Mouse (Mus musculus): ENCODE results near the gene Gcnt2. TPM values are rescaled to one million over a fixed set of nuclear protein-coding genes. Genes with fewer than 3 reads are reported as not detected.

Gene Gcnt2
- polyA plus RNA-seq, 1 experiment = not detected

GRCm38 (mm10) chr13:40857281-40857818, 2.2 kb upstream of the Gcnt2 start:
- no peaks in the 10 kb centered on the region; the same call in 1 of the 2 replicates for H3K4me1 ChIP-seq (ENCODE audit: control insufficient read depth)

GRCm38 (mm10) chr13:40859225-40859624, 329 bp upstream of the Gcnt2 start:
- no peaks in the 10 kb centered on the region for H3K9me3 ChIP-seq (ENCODE audit: control insufficient read depth, low read length)
- no peaks in the 10 kb centered on the region; the same call in 1 of the 2 replicates for H3K4me1 ChIP-seq (ENCODE audit: control insufficient read depth)
- no peaks in the 10 kb centered on the region for H3K36me3 ChIP-seq (ENCODE audit: control insufficient read depth)
- peaks cover 2% of the 10 kb centered on the region; the same call in 1 of the 2 replicates for H3K27me3 ChIP-seq (ENCODE audit: control insufficient read depth)
- no peak overlapping the region for H3K4me3 ChIP-seq (replicated peaks)
- TF ChIP-seq TAL1 (IDR thresholded peaks at IDR 0.05; ENCODE audit: low read length) = no peak

More at GRCm38 (mm10) chr13:40857281-40857818, 2.2 kb upstream of the Gcnt2 start:
- no peaks in the 10 kb centered on the region for H3K36me3 ChIP-seq (ENCODE audit: control insufficient read depth)
- TF ChIP-seq GATA1 (IDR thresholded peaks at IDR 0.05; ENCODE audit: low read length) (no peak), TAL1 (IDR thresholded peaks at IDR 0.05; ENCODE audit: low read length) (no peak)
- H3K27me3 ChIP-seq (ENCODE audit: control insufficient read depth) = peaks cover 4% of the 10 kb centered on the region; the same call in 1 of the 2 replicates
- H3K4me3 ChIP-seq (replicated peaks) = no peak overlapping the region
- H3K9me3 ChIP-seq (ENCODE audit: control insufficient read depth, low read length) = no peaks in the 10 kb centered on the region

GRCm38 (mm10) chr13:40863006-40863405, 3.5 kb downstream of the Gcnt2 start:
- TF ChIP-seq GATA1 (IDR thresholded peaks at IDR 0.05; ENCODE audit: low read length) = no peak
- no peak for TF ChIP-seq TAL1 (IDR thresholded peaks at IDR 0.05; ENCODE audit: low read length)
- H3K4me1 ChIP-seq (ENCODE audit: control insufficient read depth) = no peaks in the 10 kb centered on the region
- H3K36me3 ChIP-seq (ENCODE audit: control insufficient read depth) = no peaks in the 10 kb centered on the region
- no peaks in the 10 kb centered on the region for H3K9me3 ChIP-seq (ENCODE audit: control insufficient read depth, low read length)
- H3K27me3 ChIP-seq (ENCODE audit: control insufficient read depth) = no peaks in the 10 kb centered on the region
- no peak overlapping the region for H3K4me3 ChIP-seq (replicated peaks)

- Histone ChIP-seq H3K4me3 (replicated peaks) (no peak overlapping the region), H3K36me3 (ENCODE audit: control insufficient read depth) (no peaks in the 10 kb centered on the region), H3K27me3 (ENCODE audit: control insufficient read depth) (no peaks in the 10 kb centered on the region), H3K4me1 (ENCODE audit: control insufficient read depth) (no peaks in the 10 kb centered on the region), H3K9me3 (ENCODE audit: control insufficient read depth, low read length) (peaks cover 2% of the 10 kb centered on the region; the same call in 1 of the 2 replicates)
- TF ChIP-seq TAL1 (IDR thresholded peaks at IDR 0.05; ENCODE audit: low read length) (no peak), GATA1 (IDR thresholded peaks at IDR 0.05; ENCODE audit: low read length) (no peak)
Measured at GRCm38 (mm10) chr13:40868844-40869587, 9.5 kb downstream of the Gcnt2 start.

GRCm38 (mm10) chr13:40874021-40874420, 14.5 kb downstream of the Gcnt2 start:
- no peak for TF ChIP-seq TAL1 (IDR thresholded peaks at IDR 0.05; ENCODE audit: low read length)
- TF ChIP-seq GATA1 (IDR thresholded peaks at IDR 0.05; ENCODE audit: low read length) = no peak
- Histone ChIP-seq H3K27me3 (ENCODE audit: control insufficient read depth) (no peaks in the 10 kb centered on the region), H3K4me1 (ENCODE audit: control insufficient read depth) (no peaks in the 10 kb centered on the region), H3K4me3 (replicated peaks) (no peak overlapping the region), H3K9me3 (ENCODE audit: control insufficient read depth, low read length) (peaks cover 2% of the 10 kb centered on the region; the same call in 1 of the 2 replicates), H3K36me3 (ENCODE audit: control insufficient read depth) (no peaks in the 10 kb centered on the region)

- no peaks in the 10 kb centered on the region for H3K4me1 ChIP-seq (ENCODE audit: control insufficient read depth)
- H3K36me3 ChIP-seq (ENCODE audit: control insufficient read depth) = no peaks in the 10 kb centered on the region
- no peak for TF ChIP-seq TAL1 (IDR thresholded peaks at IDR 0.05; ENCODE audit: low read length)
- no peak for TF ChIP-seq GATA1 (IDR thresholded peaks at IDR 0.05; ENCODE audit: low read length)
- no peak overlapping the region for H3K4me3 ChIP-seq (replicated peaks)
- H3K9me3 ChIP-seq (ENCODE audit: control insufficient read depth, low read length) = peaks cover 2% of the 10 kb centered on the region; the same call in 1 of the 2 replicates
- no peaks in the 10 kb centered on the region for H3K27me3 ChIP-seq (ENCODE audit: control insufficient read depth)
Measured at GRCm38 (mm10) chr13:40875415-40875814, 15.9 kb downstream of the Gcnt2 start.

- TF ChIP-seq GATA1 (IDR thresholded peaks at IDR 0.05; ENCODE audit: low read length) (no peak), TAL1 (IDR thresholded peaks at IDR 0.05; ENCODE audit: low read length) (no peak)
- H3K27me3 ChIP-seq (ENCODE audit: control insufficient read depth) = no peaks in the 10 kb centered on the region
- H3K4me3 ChIP-seq (replicated peaks) = no peak overlapping the region
- no peaks in the 10 kb centered on the region for H3K36me3 ChIP-seq (ENCODE audit: control insufficient read depth)
- H3K9me3 ChIP-seq (ENCODE audit: control insufficient read depth, low read length) = peaks cover 2% of the 10 kb centered on the region; the same call in 1 of the 2 replicates
- no peaks in the 10 kb centered on the region for H3K4me1 ChIP-seq (ENCODE audit: control insufficient read depth)
Measured at GRCm38 (mm10) chr13:40877589-40877988, 18.0 kb downstream of the Gcnt2 start.

- H3K4me1 ChIP-seq (ENCODE audit: control insufficient read depth) = no peaks in the 10 kb centered on the region
- TF ChIP-seq TAL1 (IDR thresholded peaks at IDR 0.05; ENCODE audit: low read length) = no peak
- no peak for TF ChIP-seq GATA1 (IDR thresholded peaks at IDR 0.05; ENCODE audit: low read length)
- H3K27me3 ChIP-seq (ENCODE audit: control insufficient read depth) = no peaks in the 10 kb centered on the region
- no peaks in the 10 kb centered on the region for H3K36me3 ChIP-seq (ENCODE audit: control insufficient read depth)
- H3K9me3 ChIP-seq (ENCODE audit: control insufficient read depth, low read length) = no peaks in the 10 kb centered on the region
- no peak overlapping the region for H3K4me3 ChIP-seq (replicated peaks)
Measured at GRCm38 (mm10) chr13:40880557-40880956, 21.0 kb downstream of the Gcnt2 start.

- Histone ChIP-seq H3K27me3 (ENCODE audit: control insufficient read depth) (peaks cover 20% of the 10 kb centered on the region), H3K9me3 (ENCODE audit: control insufficient read depth, low read length) (no peaks in the 10 kb centered on the region), H3K4me3 (replicated peaks) (no peak overlapping the region), H3K36me3 (ENCODE audit: control insufficient read depth) (no peaks in the 10 kb centered on the region), H3K4me1 (ENCODE audit: control insufficient read depth) (no peaks in the 10 kb centered on the region)
- TF ChIP-seq TAL1 (IDR thresholded peaks at IDR 0.05; ENCODE audit: low read length) (no peak), GATA1 (IDR thresholded peaks at IDR 0.05; ENCODE audit: low read length) (no peak)
Measured at GRCm38 (mm10) chr13:40882606-40883005, 23.1 kb downstream of the Gcnt2 start.

Measured in erythroblast, embryonic 14.5 days (primary cell).